Mouse (Mus musculus) MEL (cell line): ENCODE data around the gene Fgfr2. TPM values are rescaled to one million over a fixed set of nuclear protein-coding genes. Genes with fewer than 3 reads are reported as not detected.

Experiments
- DNase-seq: peaks from one replicate; pipeline ENCODE4 v3.0.0; 2011; ENCODE audit warnings: low read depth, low spot score
- H3K27ac ChIP-seq: 2 replicates; pipeline ENCODE4 v1.5.1; 2012; ENCODE audit warnings: low read depth, mild to moderate bottlenecking, control low read depth, low read length, moderate library complexity; ENCODE audit not compliant: control insufficient read depth
- H3K27me3 ChIP-seq, 2 experiments: fragments of 150-350 bp in 1 of 2; sonication (generic) in 1 of 2; 2 replicates each; pipeline ENCODE4 v1.6.1; 2012; ENCODE audit warnings: low read length in 2 of 2, mild to moderate bottlenecking in 2 of 2, improper control_type of control experiment in 1 of 2, moderate library complexity in 1 of 2; ENCODE audit not compliant: insufficient read depth in 2 of 2, control insufficient read depth in 1 of 2
- H3K36me3 ChIP-seq, 2 experiments: 2 replicates each; pipeline ENCODE4 v1.6.1; 2012 to 2014; ENCODE audit warnings: low read length in 2 of 2, improper control_type of control experiment in 1 of 2, inconsistent platforms in 1 of 2, mild to moderate bottlenecking in 1 of 2; ENCODE audit not compliant: insufficient read depth in 2 of 2, control insufficient read depth in 1 of 2
- H3K4me1 ChIP-seq, 2 experiments: fragments of 150-350 bp in 1 of 2; sonication (generic) in 1 of 2; 2 replicates each; pipeline ENCODE4 v1.6.1; 2012; ENCODE audit warnings: low read length in 2 of 2, improper control_type of control experiment in 1 of 2, mild to moderate bottlenecking in 1 of 2; ENCODE audit not compliant: insufficient read depth in 2 of 2, control insufficient read depth in 1 of 2
- H3K4me3 ChIP-seq, 2 experiments: fragments of 150-350 bp in 1 of 2; sonication (generic) in 1 of 2; 2 replicates each; pipeline ENCODE4 v1.5.1; 2012; ENCODE audit warnings: low read depth in 2 of 2, low read length in 2 of 2, mild to moderate bottlenecking in 2 of 2, moderate library complexity in 2 of 2, control low read depth in 1 of 2, improper control_type of control experiment in 1 of 2; ENCODE audit not compliant: control insufficient read depth in 1 of 2, insufficient read depth in 1 of 2
- H3K79me2 ChIP-seq: 2 replicates; pipeline ENCODE4 v1.6.1; 2012; ENCODE audit warnings: mild to moderate bottlenecking, low read length, moderate library complexity; ENCODE audit not compliant: control insufficient read depth, poor library complexity, insufficient read depth
- H3K9ac ChIP-seq: 2 replicates; pipeline ENCODE4 v1.6.1; 2012; ENCODE audit warnings: low read depth, mild to moderate bottlenecking, control low read depth, low read length, moderate library complexity; ENCODE audit not compliant: control insufficient read depth, poor library complexity, severe bottlenecking
- H3K9me3 ChIP-seq: fragments of 150-350 bp; sonication (generic); replicated peaks from 2 replicates; pipeline ENCODE4 v1.6.1; 2012; ENCODE audit warnings: mild to moderate bottlenecking, low read length, improper control_type of control experiment, moderate library complexity; ENCODE audit not compliant: insufficient read depth
- CTCF ChIP-seq, 3 experiments: IDR thresholded peaks in 2 of 3; conservative IDR thresholded peaks in 1 of 3; 2 replicates each; pipeline ENCODE4 v1.5.1; 2011 to 2012; ENCODE audit warnings: low read length in 3 of 3, low read depth in 2 of 3, mild to moderate bottlenecking in 2 of 3, improper control_type of control experiment in 1 of 3, inconsistent platforms in 1 of 3, mixed read lengths in 1 of 3, moderate library complexity in 1 of 3; ENCODE audit not compliant: control insufficient read depth in 1 of 3, insufficient read depth in 1 of 3, poor library complexity in 1 of 3, severe bottlenecking in 1 of 3
- E2F4 ChIP-seq: IDR thresholded peaks from 2 replicates; pipeline ENCODE4 v1.6.1; 2011; ENCODE audit warnings: low read depth, low read length, improper control_type of control experiment, borderline replicate concordance
- ELF1 ChIP-seq: IDR thresholded peaks from 2 replicates; pipeline ENCODE4 v1.6.1; 2014; ENCODE audit warnings: low read depth, mild to moderate bottlenecking, inconsistent platforms, low read length, improper control_type of control experiment, moderate library complexity
- EP300 ChIP-seq, 2 experiments: IDR thresholded peaks; 2 replicates each; pipeline ENCODE4 v1.6.1; 2011; ENCODE audit warnings: improper control_type of control experiment in 2 of 2, low read length in 2 of 2, low read depth in 1 of 2, mild to moderate bottlenecking in 1 of 2
- ETS1 ChIP-seq: IDR thresholded peaks from 2 replicates; pipeline ENCODE4 v1.6.1; 2012; ENCODE audit warnings: low read depth, mild to moderate bottlenecking, inconsistent platforms, low read length, improper control_type of control experiment, moderate library complexity
- GABPA ChIP-seq: IDR thresholded peaks from 2 replicates; pipeline ENCODE4 v1.6.1; 2012; ENCODE audit warnings: low read depth, mild to moderate bottlenecking, inconsistent platforms, low read length, improper control_type of control experiment, moderate library complexity
- HCFC1 ChIP-seq: IDR thresholded peaks from 2 replicates; pipeline ENCODE4 v1.6.1; 2012; ENCODE audit warnings: low read depth, mild to moderate bottlenecking, inconsistent platforms, low read length, improper control_type of control experiment, moderate library complexity
- JUND ChIP-seq: IDR thresholded peaks from 2 replicates; pipeline ENCODE4 v1.6.1; 2011; ENCODE audit warnings: low read depth, mild to moderate bottlenecking, improper control_type of control experiment, low read length
- KAT2A ChIP-seq: conservative IDR thresholded peaks from 2 replicates; pipeline ENCODE4 v1.6.1; 2012; ENCODE audit warnings: low read depth, low read length, improper control_type of control experiment, inconsistent platforms
- MAFK ChIP-seq: IDR thresholded peaks from 2 replicates; pipeline ENCODE4 v1.6.1; 2011; ENCODE audit warnings: low read depth, mild to moderate bottlenecking, low read length, improper control_type of control experiment, borderline replicate concordance
- MAX ChIP-seq: IDR thresholded peaks from 2 replicates; pipeline ENCODE4 v1.6.1; 2011; ENCODE audit warnings: low read length, improper control_type of control experiment
- MAZ ChIP-seq: IDR thresholded peaks from 2 replicates; pipeline ENCODE4 v1.6.1; 2012; ENCODE audit warnings: low read depth, mild to moderate bottlenecking, inconsistent platforms, low read length, improper control_type of control experiment
- MXI1 ChIP-seq: IDR thresholded peaks from 2 replicates; pipeline ENCODE4 v1.6.1; 2011; ENCODE audit warnings: mild to moderate bottlenecking, low read depth, low read length, improper control_type of control experiment
- MYB ChIP-seq: IDR thresholded peaks from 2 replicates; pipeline ENCODE4 v1.6.1; 2011; ENCODE audit warnings: mild to moderate bottlenecking, low read depth, low read length, improper control_type of control experiment
- NELFE ChIP-seq: IDR thresholded peaks from 2 replicates; pipeline ENCODE4 v1.6.1; 2011; ENCODE audit warnings: low read depth, low read length, improper control_type of control experiment
- NRF1 ChIP-seq: IDR thresholded peaks from 2 replicates; pipeline ENCODE4 v1.6.1; 2014; ENCODE audit warnings: low read depth, mild to moderate bottlenecking, inconsistent platforms, low read length, improper control_type of control experiment, moderate library complexity; ENCODE audit not compliant: poor library complexity, insufficient read depth, severe bottlenecking
- SIN3A ChIP-seq: IDR thresholded peaks from 2 replicates; pipeline ENCODE4 v1.6.1; 2012; ENCODE audit warnings: low read length, improper control_type of control experiment, inconsistent platforms
- SMC3 ChIP-seq: IDR thresholded peaks from 2 replicates; pipeline ENCODE4 v1.6.1; 2011; ENCODE audit warnings: low read depth, low read length, improper control_type of control experiment
- TBP ChIP-seq: IDR thresholded peaks from 2 replicates; pipeline ENCODE4 v1.8.0; 2011; ENCODE audit warnings: low read depth, low read length, improper control_type of control experiment
- TCF12 ChIP-seq: IDR thresholded peaks from 2 replicates; pipeline ENCODE4 v1.6.1; 2014; ENCODE audit warnings: low read depth, mild to moderate bottlenecking, inconsistent platforms, low read length, improper control_type of control experiment, moderate library complexity
- USF1 ChIP-seq: IDR thresholded peaks from 2 replicates; pipeline ENCODE4 v1.6.1; 2014; ENCODE audit warnings: low read depth, mild to moderate bottlenecking, inconsistent platforms, low read length, improper control_type of control experiment, moderate library complexity
- ZC3H11A ChIP-seq: IDR thresholded peaks from 2 replicates; pipeline ENCODE4 v1.6.1; 2012; ENCODE audit warnings: low read depth, mild to moderate bottlenecking, inconsistent platforms, low read length, improper control_type of control experiment
- ZMIZ1 ChIP-seq: IDR thresholded peaks from 2 replicates; pipeline ENCODE4 v1.6.1; 2012; ENCODE audit warnings: low read depth, mild to moderate bottlenecking, inconsistent platforms, low read length, improper control_type of control experiment, moderate library complexity
- polyA plus RNA-seq, 2 experiments: library from polyadenylated mRNA; stranded (reverse) in 1 of 2; unstranded in 1 of 2; fragments of >175 nt in 1 of 2; fragments of >200 nt in 1 of 2; gene quantifications; 2 replicates each; pipeline versions ENCODE4 v1.2.1 to v1.2.4; 2012; ENCODE audit warnings: low replicate concordance in 2 of 2, low read depth in 1 of 2; ENCODE audit not compliant: insufficient read length in 2 of 2, insufficient read depth in 1 of 2, missing spikeins in 1 of 2
- total RNA-seq: library from RNA; depleted of rRNA; stranded (reverse); fragments of 300-350 nt; gene quantifications from 2 replicates; pipeline ENCODE4 v1.2.3, GENCODE M21; 2012

The Fgfr2 gene
- total and polyA plus RNA-seq, 3 experiments, result not detected

GRCm38 (mm10) chr7:132012969-132013679, 1110.0 kb downstream of the Fgfr2 start:
- H3K4me1 ChIP-seq, result no peaks in the 10 kb centered on the region
- H3K27ac ChIP-seq, result no peak overlapping the region
- no peaks in the 10 kb centered on the region for H3K27me3 ChIP-seq
- H3K4me3 ChIP-seq, result no peak overlapping the region
- H3K79me2 ChIP-seq, result no peaks in the 10 kb centered on the region
- no peak overlapping the region for H3K9ac ChIP-seq
- no peak for DNase-seq
- no peak for TF ChIP-seq MAZ
- no peak for TF ChIP-seq SIN3A
- TF ChIP-seq ETS1, result no peak
- TF ChIP-seq MYB, result no peak
- no peak for TF ChIP-seq ZMIZ1
- TF ChIP-seq NELFE, result no peak
- TF ChIP-seq JUND, result no peak
- H3K36me3 ChIP-seq, result no peaks in the 10 kb centered on the region
- H3K9me3 ChIP-seq, result no peaks in the 10 kb centered on the region

- TF ChIP-seq KAT2A (no peak), NRF1 (no peak), MAZ (no peak), USF1 (no peak), NELFE (no peak), MAX (no peak), ELF1 (no peak)
- H3K4me1 ChIP-seq, result no peaks in the 10 kb centered on the region
Observed at GRCm38 (mm10) chr7:132009002-132009401, 1114.1 kb downstream of the Fgfr2 start.

GRCm38 (mm10) chr7:132005996-132006696, 1117.0 kb downstream of the Fgfr2 start:
- no peaks in the 10 kb centered on the region for H3K9me3 ChIP-seq
- no peaks in the 10 kb centered on the region for H3K27me3 ChIP-seq
- H3K27ac ChIP-seq, result no peak overlapping the region
- H3K4me1 ChIP-seq, result no peaks in the 10 kb centered on the region
- H3K4me3 ChIP-seq, result no peak overlapping the region
- no peaks in the 10 kb centered on the region for H3K36me3 ChIP-seq
- DNase-seq, result no peak
- no peaks in the 10 kb centered on the region for H3K79me2 ChIP-seq
- no peak overlapping the region for H3K9ac ChIP-seq
- no peak for TF ChIP-seq JUND
- TF ChIP-seq MAX, result no peak
- TF ChIP-seq ZC3H11A, result no peak
- no peak for TF ChIP-seq MAFK
- no peak for TF ChIP-seq TBP
- TF ChIP-seq GABPA, result no peak
- no peak for TF ChIP-seq MXI1
- no peak for TF ChIP-seq SIN3A
- no peak for TF ChIP-seq TCF12
- no peak for TF ChIP-seq MYB
- TF ChIP-seq KAT2A, result no peak
- no peak for TF ChIP-seq EP300 (IDR thresholded peaks at IDR 0.05; ENCODE audit: low read depth in 1 of 2, low read length in 2 of 2)
- TF ChIP-seq ETS1, result no peak
- no peak for TF ChIP-seq HCFC1
- TF ChIP-seq CTCF (IDR thresholded peaks at IDR 0.05 in 2 of 3, conservative IDR thresholded peaks at IDR 0.05 in 1 of 3; ENCODE audit: control insufficient read depth in 1 of 3, insufficient read depth in 1 of 3, low read depth in 2 of 3, low read length in 3 of 3, poor library complexity in 1 of 3, severe bottlenecking in 1 of 3), result no peak
- TF ChIP-seq ELF1, result no peak
- no peak for TF ChIP-seq E2F4
- no peak for TF ChIP-seq ZMIZ1
- no peak for TF ChIP-seq SMC3

More at GRCm38 (mm10) chr7:132009002-132009401, 1114.1 kb downstream of the Fgfr2 start:
- Histone ChIP-seq H3K27me3 (no peaks in the 10 kb centered on the region), H3K79me2 (no peaks in the 10 kb centered on the region), H3K4me3 (no peak overlapping the region), H3K27ac (no peak overlapping the region), H3K36me3 (no peaks in the 10 kb centered on the region), H3K9ac (no peak overlapping the region), H3K9me3 (no peaks in the 10 kb centered on the region)
- no peak for DNase-seq
